Mouse (Mus musculus): Measurements from ENCODE around the gene Frmd4a. TPM values are rescaled to one million over a fixed set of nuclear protein-coding genes. Genes with fewer than 3 reads are reported as not detected.
A peak's percentile ranks its signal among the peaks of the same experiment; 100 is the strongest.

Frmd4a gene
- polyA plus RNA-seq, 1 experiment from 2014 or later, result 56.0 TPM

DNA sequence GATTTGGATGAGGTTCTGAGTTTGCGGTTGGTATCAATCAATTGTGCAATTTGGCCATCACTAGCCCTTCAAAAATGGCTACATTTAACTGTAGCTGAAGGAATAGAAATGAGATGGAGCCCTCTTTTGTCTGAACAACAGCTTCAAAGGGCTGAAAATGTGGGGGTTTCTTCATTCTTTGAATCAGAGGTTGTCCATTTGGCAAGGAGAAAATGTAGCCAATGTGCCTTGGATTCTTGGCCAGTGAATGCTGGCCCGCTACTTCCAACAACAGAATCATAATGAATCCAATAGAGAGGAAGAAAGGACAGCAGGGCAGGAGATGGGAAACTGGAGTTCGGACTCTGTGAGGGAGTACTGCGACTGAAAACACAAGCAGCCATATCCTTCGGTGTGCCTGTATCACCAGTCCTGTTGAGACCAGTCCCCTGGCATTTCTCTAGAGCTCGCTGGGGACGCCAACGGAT, 19.2 kb downstream of the Frmd4a start:
- H3K36me3 ChIP-seq (ENCODE audit: control insufficient read depth, insufficient read depth, low read length), result no peaks in the 10 kb centered on the region
- no peaks in the 10 kb centered on the region; the same call in 1 of the 2 replicates for H3K4me1 ChIP-seq (ENCODE audit: control insufficient read depth, insufficient read depth, low read length)
- no peak overlapping the region for H3K4me3 ChIP-seq (ENCODE audit: low read depth, low read length)
- no peaks in the 10 kb centered on the region for H3K9me3 ChIP-seq (replicated peaks; ENCODE audit: control insufficient read depth, low read length, poor library complexity, severe bottlenecking)
- no peak overlapping the region; the same call in 1 of the 2 replicates for H3K27ac ChIP-seq (ENCODE audit: low read length)
- WGBS, result 91% methylated on average over 8 of the region's 8 CpGs
- ATAC-seq, result no peak
- no peak overlapping the region for H3K9ac ChIP-seq (ENCODE audit: low read depth, low read length)
- no peak overlapping the region for H3K4me2 ChIP-seq (ENCODE audit: low read length)
- no peaks in the 10 kb centered on the region for H3K27me3 ChIP-seq (ENCODE audit: control insufficient read depth, insufficient read depth, low read depth, low read length)

DNA sequence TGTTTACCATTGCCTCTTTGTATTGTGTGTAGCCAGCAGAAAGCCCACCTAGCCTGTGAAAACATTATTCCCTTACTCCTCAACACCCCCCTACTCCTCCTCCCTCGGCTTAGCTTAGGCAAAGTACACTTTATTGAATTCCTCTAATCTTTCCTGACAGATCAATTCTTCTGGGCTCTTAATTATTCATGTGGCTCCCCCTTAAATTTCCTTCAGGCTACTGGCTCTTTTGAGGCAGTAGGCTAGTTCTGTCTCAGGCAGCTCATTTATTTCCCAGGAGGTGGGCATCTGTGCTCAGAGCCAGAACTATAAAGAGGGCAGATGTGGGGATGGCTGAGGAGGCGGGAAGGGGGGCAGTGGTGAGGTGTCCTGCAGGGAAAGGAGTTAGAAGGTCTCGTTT, 24.5 kb downstream of the Frmd4a start:
- H3K4me3 ChIP-seq (ENCODE audit: low read depth, low read length), result no peak overlapping the region
- no peaks in the 10 kb centered on the region for H3K27me3 ChIP-seq (ENCODE audit: control insufficient read depth, insufficient read depth, low read depth, low read length)
- H3K9me3 ChIP-seq (replicated peaks; ENCODE audit: control insufficient read depth, low read length, poor library complexity, severe bottlenecking), result no peaks in the 10 kb centered on the region
- peak; percentile 89 for ATAC-seq
- H3K27ac ChIP-seq (ENCODE audit: low read length), result no peak overlapping the region
- H3K4me1 ChIP-seq (ENCODE audit: control insufficient read depth, insufficient read depth, low read length), result no peaks in the 10 kb centered on the region; the same call in 1 of the 2 replicates
- WGBS, result 8% methylated on average over 3 of the region's 3 CpGs
- H3K36me3 ChIP-seq (ENCODE audit: control insufficient read depth, insufficient read depth, low read length), result no peaks in the 10 kb centered on the region
- H3K9ac ChIP-seq (ENCODE audit: low read depth, low read length), result no peak overlapping the region
- H3K4me2 ChIP-seq (ENCODE audit: low read length), result no peak overlapping the region

DNA sequence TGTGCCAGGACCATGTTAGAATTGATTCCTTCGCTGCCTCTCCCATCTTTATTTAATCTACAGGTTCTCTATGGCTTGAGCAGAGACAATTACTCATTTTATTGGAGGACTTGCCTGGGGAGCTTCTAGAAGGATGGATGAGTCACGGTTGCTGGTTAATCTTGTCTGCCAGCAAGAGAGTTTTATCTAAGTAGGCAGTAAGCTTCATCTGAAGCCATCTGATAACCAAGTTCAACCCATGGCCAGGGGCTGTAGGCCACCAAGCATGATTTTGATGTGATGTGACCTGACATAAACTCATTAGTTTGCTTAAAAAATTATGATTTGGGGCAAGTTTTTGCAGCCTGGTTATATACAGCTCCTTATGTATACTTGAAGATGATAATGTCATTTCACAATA, 38.0 kb downstream of the Frmd4a start:
- H3K36me3 ChIP-seq (ENCODE audit: control insufficient read depth, insufficient read depth, low read length), result no peaks in the 10 kb centered on the region
- H3K9me3 ChIP-seq (replicated peaks; ENCODE audit: control insufficient read depth, low read length, poor library complexity, severe bottlenecking), result no peaks in the 10 kb centered on the region
- no peak for ATAC-seq
- no peak overlapping the region for H3K9ac ChIP-seq (ENCODE audit: low read depth, low read length)
- no peak overlapping the region for H3K27ac ChIP-seq (ENCODE audit: low read length)
- WGBS, result 77% methylated on average over 2 of the region's 2 CpGs
- H3K4me1 ChIP-seq (ENCODE audit: control insufficient read depth, insufficient read depth, low read length), result no peaks in the 10 kb centered on the region
- H3K4me3 ChIP-seq (ENCODE audit: low read depth, low read length), result no peak overlapping the region
- H3K27me3 ChIP-seq (ENCODE audit: control insufficient read depth, insufficient read depth, low read depth, low read length), result no peaks in the 10 kb centered on the region; the same call in 1 of the 2 replicates
- no peak overlapping the region for H3K4me2 ChIP-seq (ENCODE audit: low read length)

DNA sequence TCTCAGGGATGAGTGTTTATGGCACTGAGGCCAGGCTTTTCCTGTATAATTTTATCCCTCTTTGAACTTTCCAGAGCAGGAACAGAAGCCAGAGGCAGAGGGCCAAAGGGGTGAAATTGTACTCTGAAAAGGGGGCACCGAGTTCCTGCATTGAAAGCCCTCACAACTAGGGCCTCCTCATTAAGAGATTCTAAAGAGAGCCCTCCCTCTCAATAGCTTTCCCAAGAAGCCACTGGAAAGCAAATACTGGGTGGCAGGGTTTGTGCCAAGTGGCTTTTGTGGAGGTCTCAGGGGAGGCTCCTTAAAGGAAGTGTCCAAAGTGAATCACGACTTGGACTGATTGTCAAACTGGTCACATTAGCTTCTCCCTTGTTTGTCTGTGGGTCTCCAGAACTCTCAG, 43.2 kb downstream of the Frmd4a start:
- no peaks in the 10 kb centered on the region for H3K9me3 ChIP-seq (replicated peaks; ENCODE audit: control insufficient read depth, low read length, poor library complexity, severe bottlenecking)
- 48% methylated on average over 2 of the region's 2 CpGs for WGBS
- no peak overlapping the region for H3K27ac ChIP-seq (ENCODE audit: low read length)
- no peak overlapping the region for H3K4me3 ChIP-seq (ENCODE audit: low read depth, low read length)
- H3K27me3 ChIP-seq (ENCODE audit: control insufficient read depth, insufficient read depth, low read depth, low read length), result no peaks in the 10 kb centered on the region; the same call in 1 of the 2 replicates
- H3K36me3 ChIP-seq (ENCODE audit: control insufficient read depth, insufficient read depth, low read length), result no peaks in the 10 kb centered on the region
- H3K4me1 ChIP-seq (ENCODE audit: control insufficient read depth, insufficient read depth, low read length), result no peaks in the 10 kb centered on the region
- no peak overlapping the region for H3K4me2 ChIP-seq (ENCODE audit: low read length)
- 0 out of 2 replicates have a peak, but pooled peaks have one; percentile 45 for ATAC-seq
- H3K9ac ChIP-seq (ENCODE audit: low read depth, low read length), result no peak overlapping the region

DNA sequence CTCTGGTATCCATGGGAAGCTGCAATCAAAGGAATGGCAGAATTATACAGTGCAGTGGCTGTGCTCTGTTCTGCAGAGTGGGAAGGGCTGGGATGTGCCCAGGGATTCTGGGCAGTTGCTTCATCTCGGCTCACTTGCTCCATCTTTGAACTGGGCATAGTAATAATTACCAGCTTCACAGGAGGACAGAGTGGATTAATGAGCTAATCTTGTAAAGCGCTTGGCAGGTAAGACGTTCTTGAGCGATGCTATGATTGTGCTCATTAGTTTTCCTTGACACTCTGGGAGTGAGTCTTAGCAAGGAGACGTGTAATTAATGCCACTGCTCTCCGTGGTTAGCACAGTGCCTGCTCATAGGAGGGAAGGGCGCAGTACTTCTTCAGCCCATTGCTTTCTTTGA, 54.3 kb downstream of the Frmd4a start:
- no peak overlapping the region for H3K4me3 ChIP-seq (ENCODE audit: low read depth, low read length)
- H3K27me3 ChIP-seq (ENCODE audit: control insufficient read depth, insufficient read depth, low read depth, low read length), result no peaks in the 10 kb centered on the region
- peak overlapping the region; percentile 14; the same call in 1 of the 2 replicates for H3K4me2 ChIP-seq (ENCODE audit: low read length)
- 45% methylated on average over 7 of the region's 7 CpGs for WGBS
- no peaks in the 10 kb centered on the region for H3K4me1 ChIP-seq (ENCODE audit: control insufficient read depth, insufficient read depth, low read length)
- H3K36me3 ChIP-seq (ENCODE audit: control insufficient read depth, insufficient read depth, low read length), result no peaks in the 10 kb centered on the region
- peak overlapping the region; percentile 44; the same call in 1 of the 2 replicates for H3K27ac ChIP-seq (ENCODE audit: low read length)
- H3K9ac ChIP-seq (ENCODE audit: low read depth, low read length), result no peak overlapping the region; the same call in 1 of the 2 replicates
- peak; percentile 84 for ATAC-seq
- H3K9me3 ChIP-seq (replicated peaks; ENCODE audit: control insufficient read depth, low read length, poor library complexity, severe bottlenecking), result no peaks in the 10 kb centered on the region

DNA sequence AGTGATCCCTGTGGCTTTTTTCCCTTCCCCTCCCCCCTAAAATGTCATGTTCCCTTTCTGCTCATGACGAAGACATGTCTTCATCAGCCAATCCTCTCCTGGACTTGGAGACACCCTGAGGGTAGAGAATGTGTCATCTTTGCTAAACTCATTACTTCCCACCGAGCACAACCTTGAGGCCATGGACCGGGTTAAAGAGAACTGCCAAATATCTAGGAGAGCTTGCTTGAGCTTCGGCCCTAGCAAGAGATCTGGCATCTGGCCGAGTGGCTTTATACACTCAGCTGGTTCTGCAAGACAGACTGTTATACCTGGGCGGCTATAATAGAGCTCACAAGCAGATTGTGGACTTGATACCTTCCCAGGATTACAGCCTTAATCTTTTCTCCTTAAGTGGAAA, 66.4 kb downstream of the Frmd4a start:
- Histone ChIP-seq H3K4me1 (ENCODE audit: control insufficient read depth, insufficient read depth, low read length) (no peaks in the 10 kb centered on the region), H3K27ac (ENCODE audit: low read length) (no peak overlapping the region), H3K27me3 (ENCODE audit: control insufficient read depth, insufficient read depth, low read depth, low read length) (no peaks in the 10 kb centered on the region), H3K9me3 (replicated peaks; ENCODE audit: control insufficient read depth, low read length, poor library complexity, severe bottlenecking) (no peaks in the 10 kb centered on the region), H3K36me3 (ENCODE audit: control insufficient read depth, insufficient read depth, low read length) (no peaks in the 10 kb centered on the region), H3K4me3 (ENCODE audit: low read depth, low read length) (no peak overlapping the region), H3K4me2 (ENCODE audit: low read length) (no peak overlapping the region), H3K9ac (ENCODE audit: low read depth, low read length) (no peak overlapping the region)
- ATAC-seq, result no peak
- WGBS, result 51% methylated on average over 6 of the region's 6 CpGs

DNA sequence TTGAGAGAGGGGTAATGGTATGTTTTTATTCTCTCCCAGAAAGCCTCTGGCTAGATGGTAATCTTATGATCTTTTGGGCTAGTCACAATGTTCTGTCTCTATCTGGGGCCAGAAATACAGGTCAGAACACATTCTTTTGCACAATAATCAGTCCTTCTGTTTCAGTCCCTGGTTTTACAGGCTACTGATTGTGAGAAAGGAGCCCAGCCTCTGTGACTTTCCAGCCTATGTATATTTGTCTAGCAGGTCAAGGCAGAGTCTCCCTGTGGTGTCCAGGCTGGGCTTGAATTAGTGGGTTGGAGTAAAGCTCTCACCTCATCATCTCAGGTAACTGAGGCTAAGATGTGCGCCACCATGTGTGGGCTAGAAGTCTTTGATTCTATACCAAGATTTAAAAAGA, 80.1 kb downstream of the Frmd4a start:
- Histone ChIP-seq H3K9me3 (replicated peaks; ENCODE audit: control insufficient read depth, low read length, poor library complexity, severe bottlenecking) (no peaks in the 10 kb centered on the region), H3K4me1 (ENCODE audit: control insufficient read depth, insufficient read depth, low read length) (peaks cover 29% of the 10 kb centered on the region), H3K36me3 (ENCODE audit: control insufficient read depth, insufficient read depth, low read length) (no peaks in the 10 kb centered on the region), H3K9ac (ENCODE audit: low read depth, low read length) (no peak overlapping the region), H3K4me2 (ENCODE audit: low read length) (no peak overlapping the region), H3K27me3 (ENCODE audit: control insufficient read depth, insufficient read depth, low read depth, low read length) (no peaks in the 10 kb centered on the region), H3K27ac (ENCODE audit: low read length) (no peak overlapping the region), H3K4me3 (ENCODE audit: low read depth, low read length) (no peak overlapping the region)
- no peak for ATAC-seq
- WGBS, result 92% methylated on average over 1 of the region's 1 CpGs

DNA sequence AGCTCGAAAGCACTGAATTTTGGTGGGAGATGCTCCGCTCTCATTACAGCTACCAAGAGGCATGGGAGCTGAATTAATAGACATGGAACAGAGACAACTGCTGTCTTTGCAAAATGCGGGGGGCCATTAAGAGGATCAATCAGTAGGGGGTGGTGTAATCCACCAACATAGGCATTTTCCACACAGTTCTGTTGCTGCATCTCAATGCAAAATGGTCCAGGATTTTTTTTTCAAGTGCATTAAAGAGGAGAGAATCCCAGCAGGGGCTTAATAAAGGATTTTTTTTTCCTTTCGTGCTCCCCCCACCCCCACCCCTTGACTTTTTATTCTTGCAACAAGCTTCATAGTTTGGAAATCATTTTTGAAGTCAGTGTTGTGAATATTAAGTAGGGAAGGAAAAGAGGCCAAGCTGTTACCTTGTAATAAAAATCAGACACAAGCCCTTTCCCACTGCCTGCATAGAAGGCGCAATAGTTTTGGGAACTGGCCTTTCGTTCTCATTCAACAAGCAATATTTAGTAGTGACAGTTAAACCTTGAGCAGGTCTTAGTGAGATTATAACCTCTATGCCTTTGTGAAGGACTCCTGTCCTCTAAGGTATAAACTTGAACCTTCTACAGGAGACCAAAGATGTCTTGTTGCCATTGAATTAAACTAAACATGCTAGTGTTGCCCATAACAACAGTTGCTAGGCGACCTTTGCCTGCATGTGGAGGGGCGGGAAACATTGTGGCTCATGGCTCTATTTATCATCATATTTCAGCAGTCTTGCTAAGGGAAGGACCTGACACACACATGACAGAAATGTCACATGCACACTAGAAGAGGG, 81.6 kb downstream of the Frmd4a start:
- peak overlapping the region; percentile 34 for H3K4me2 ChIP-seq (ENCODE audit: low read length)

DNA sequence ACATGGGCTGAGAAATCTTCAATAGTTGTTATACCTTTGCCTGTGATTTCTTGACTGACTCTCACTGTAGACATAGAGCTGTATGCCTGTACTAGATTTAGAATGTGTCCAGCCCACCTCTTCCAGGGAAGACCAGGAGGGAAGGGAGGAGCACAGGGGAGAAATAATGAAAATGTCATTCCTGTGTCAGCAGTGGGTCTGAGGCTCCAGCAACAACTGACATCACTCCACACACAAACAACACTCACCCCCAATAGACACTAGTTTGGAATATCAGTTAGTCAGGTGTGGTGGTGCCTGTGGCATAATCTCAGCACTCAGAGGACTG, 82.2 kb downstream of the Frmd4a start:
- no peaks in the 10 kb centered on the region for H3K9me3 ChIP-seq (replicated peaks; ENCODE audit: control insufficient read depth, low read length, poor library complexity, severe bottlenecking)
- ATAC-seq, result no peak; the same call in 1 of the 2 replicates
- no peaks in the 10 kb centered on the region for H3K27me3 ChIP-seq (ENCODE audit: control insufficient read depth, insufficient read depth, low read depth, low read length)
- no peak overlapping the region for H3K4me3 ChIP-seq (ENCODE audit: low read depth, low read length)
- 0 out of 2 replicates have a peak overlapping the region, but pooled peaks have one; percentile 11 for H3K9ac ChIP-seq (ENCODE audit: low read depth, low read length)
- H3K36me3 ChIP-seq (ENCODE audit: control insufficient read depth, insufficient read depth, low read length), result no peaks in the 10 kb centered on the region
- peak overlapping the region; percentile 34 for H3K4me2 ChIP-seq (ENCODE audit: low read length)
- H3K27ac ChIP-seq (ENCODE audit: low read length), result peak overlapping the region; percentile 81
- H3K4me1 ChIP-seq (ENCODE audit: control insufficient read depth, insufficient read depth, low read length), result peaks cover 29% of the 10 kb centered on the region

More for the DNA sequence above, 81.6 kb downstream of the Frmd4a start:
- peak; percentile 84 for ATAC-seq
- H3K27ac ChIP-seq (ENCODE audit: low read length), result peak overlapping the region; percentile 81
- no peaks in the 10 kb centered on the region for H3K36me3 ChIP-seq (ENCODE audit: control insufficient read depth, insufficient read depth, low read length)
- H3K9ac ChIP-seq (ENCODE audit: low read depth, low read length), result 0 out of 2 replicates have a peak overlapping the region, but pooled peaks have one; percentile 11
- no peak overlapping the region for H3K4me3 ChIP-seq (ENCODE audit: low read depth, low read length)
- peaks cover 29% of the 10 kb centered on the region for H3K4me1 ChIP-seq (ENCODE audit: control insufficient read depth, insufficient read depth, low read length)
- WGBS, result 17% methylated on average over 8 of the region's 8 CpGs
- H3K9me3 ChIP-seq (replicated peaks; ENCODE audit: control insufficient read depth, low read length, poor library complexity, severe bottlenecking), result no peaks in the 10 kb centered on the region
- no peaks in the 10 kb centered on the region for H3K27me3 ChIP-seq (ENCODE audit: control insufficient read depth, insufficient read depth, low read depth, low read length)

Data from midbrain, embryonic 16.5 days (tissue).